Mouse (Mus musculus) forebrain, embryonic 14.5 days (tissue): ENCODE data around the gene Gpx4. TPM values are rescaled to one million over a fixed set of nuclear protein-coding genes. Genes with fewer than 3 reads are reported as not detected.
"Not testable (repeated sequence)": the region's sequence is repeated elsewhere in the genome, so short reads cannot be mapped to it uniquely, and the experiment has no call there.

Source experiments
- ATAC-seq: fragments of 200-750 bp; cut with Nextera tagmentation; 2 replicates; pipeline ENCODE4 v1.8.0; 2017; ENCODE audit warnings: mild to moderate bottlenecking, moderate library complexity
- DNase-seq: peaks from one replicate; pipeline ENCODE4 v3.0.0-alpha.2; 2015; ENCODE audit warnings: low spot score
- H3K27ac ChIP-seq: fragments of 300-500 bp; sonication (generic); 2 replicates; pipeline ENCODE4 v1.5.1; 2014; ENCODE audit warnings: low read depth, mild to moderate bottlenecking, control low read depth, low read length, moderate library complexity
- H3K27me3 ChIP-seq: fragments of 300-500 bp; sonication (generic); replicated peaks from 2 replicates; pipeline ENCODE4 v1.6.1; 2014; ENCODE audit warnings: low read length, control low read depth, mixed read lengths; ENCODE audit not compliant: control insufficient read depth, insufficient read depth
- H3K36me3 ChIP-seq: fragments of 300-500 bp; sonication (generic); 2 replicates; pipeline ENCODE4 v1.6.1; 2014; ENCODE audit warnings: low read length, control low read depth; ENCODE audit not compliant: control insufficient read depth, insufficient read depth
- H3K4me1 ChIP-seq: fragments of 300-500 bp; sonication (generic); 2 replicates; pipeline ENCODE4 v1.6.1; 2014; ENCODE audit warnings: antibody characterized with exemption, low read length, control low read depth; ENCODE audit not compliant: control insufficient read depth, insufficient read depth
- H3K4me2 ChIP-seq: fragments of 300-500 bp; sonication (generic); 2 replicates; pipeline ENCODE4 v1.6.1; 2014; ENCODE audit warnings: mild to moderate bottlenecking, control low read depth, low read length
- H3K4me3 ChIP-seq: fragments of 300-500 bp; sonication (generic); 2 replicates; pipeline ENCODE4 v1.5.1; 2014; ENCODE audit warnings: low read depth, low read length, control low read depth
- H3K9ac ChIP-seq: fragments of 300-500 bp; sonication (generic); 2 replicates; pipeline ENCODE4 v1.6.1; 2014; ENCODE audit warnings: mild to moderate bottlenecking, low read length, control low read depth, moderate library complexity
- H3K9me3 ChIP-seq: fragments of 300-500 bp; sonication (generic); replicated peaks from 2 replicates; pipeline ENCODE4 v1.6.1; 2016; ENCODE audit warnings: low read length, control low read depth, mixed read lengths; ENCODE audit not compliant: control insufficient read depth
- WGBS: fragments of 180-500 bp; shearing (Covaris S2); extraction: QIAGEN DNeasy Blood & Tissue Kit; methylation state at CpG from one replicate; pipeline ENCODE4 v1.1.7; 2014; 5-methylcytosine and 5-hydroxymethylcytosine counted together
- polyA plus RNA-seq: library from polyadenylated mRNA; unstranded; fragments of >200 nt; fragmentation: Nextera tagmentation; extraction: Ambion mirVana; gene quantifications from 2 replicates; pipeline ENCODE4 v1.2.1, GENCODE M21; 2014

The Gpx4 gene
- polyA plus RNA-seq, 1 experiment from 2014 or later, result 632 TPM

GRCm38 (mm10) chr10:80035686-80036085 lies 11.3 kb upstream of the Gpx4 start:
- Histone ChIP-seq H3K36me3 (peaks cover 41% of the 10 kb centered on the region), H3K27me3 (no peaks in the 10 kb centered on the region), H3K27ac (no peak overlapping the region), H3K4me1 (peaks cover 8% of the 10 kb centered on the region), H3K4me2 (no peak overlapping the region), H3K9me3 (no peaks in the 10 kb centered on the region), H3K4me3 (no peak overlapping the region), H3K9ac (no peak overlapping the region)
- WGBS, result 95% methylated on average over 5 of the region's 5 CpGs
- DNase-seq (no peak), ATAC-seq (no peak)

GRCm38 (mm10) chr10:80036832-80037231 lies 10.1 kb upstream of the Gpx4 start:
- Histone ChIP-seq H3K4me3 (no peak overlapping the region), H3K27me3 (no peaks in the 10 kb centered on the region), H3K4me1 (peaks cover 8% of the 10 kb centered on the region), H3K27ac (no peak overlapping the region), H3K9ac (no peak overlapping the region), H3K4me2 (no peak overlapping the region), H3K36me3 (peaks cover 41% of the 10 kb centered on the region), H3K9me3 (no peaks in the 10 kb centered on the region)
- WGBS, result 93% methylated on average over 13 of the region's 13 CpGs
- ATAC-seq (no peak), DNase-seq (no peak)

- Histone ChIP-seq H3K4me1 (peaks cover 8% of the 10 kb centered on the region), H3K27ac (peak within 1 kb of the TSS; percentile 40; the same call in 1 of the 2 replicates), H3K4me3 (peak within 1 kb of the TSS; percentile 78), H3K9ac (peak within 1 kb of the TSS; percentile 81), H3K9me3 (no peaks in the 10 kb centered on the region), H3K27me3 (no peaks in the 10 kb centered on the region), H3K36me3 (peaks cover 37% of the 10 kb centered on the region), H3K4me2 (peak within 1 kb of the TSS; percentile 83)
- WGBS, result under 1% methylated on average over 40 of the region's 40 CpGs
- DNase-seq (peak; percentile 98), ATAC-seq (peak; percentile 99)
Observed at GRCm38 (mm10) chr10:80039559-80039979, 7.4 kb upstream of the Gpx4 start, which contains the start of gene Polr2e. Gene Polr2e, minus strand, starts transcription at chr10:80039795.

GRCm38 (mm10) chr10:80041409-80042060 lies 5.4 kb upstream of the Gpx4 start:
- not testable (repeated sequence) for H3K9ac ChIP-seq, H3K27ac ChIP-seq, ATAC-seq, H3K4me2 ChIP-seq, H3K27me3 ChIP-seq, H3K9me3 ChIP-seq, H3K4me3 ChIP-seq, DNase-seq, H3K4me1 ChIP-seq
- WGBS, result 90% methylated on average over 8 of the region's 8 CpGs
- H3K36me3 ChIP-seq, result peaks cover 17% of the 10 kb centered on the region

GRCm38 (mm10) chr10:80044087-80044486 lies 2.9 kb upstream of the Gpx4 start:
- Histone ChIP-seq H3K4me1 (peaks cover 9% of the 10 kb centered on the region; the same call in 1 of the 2 replicates), H3K9ac (no peak overlapping the region), H3K27me3 (no peaks in the 10 kb centered on the region), H3K27ac (no peak overlapping the region; the same call in 1 of the 2 replicates), H3K4me3 (no peak overlapping the region), H3K36me3 (no peaks in the 10 kb centered on the region), H3K4me2 (no peak overlapping the region), H3K9me3 (no peaks in the 10 kb centered on the region)
- DNase-seq (no peak), ATAC-seq (no peak)
- WGBS, result 34% methylated on average over 4 of the region's 4 CpGs

GRCm38 (mm10) chr10:80045364-80045763 lies 1.6 kb upstream of the Gpx4 start:
- not testable (repeated sequence) for H3K4me3 ChIP-seq, H3K4me2 ChIP-seq, DNase-seq, H3K9ac ChIP-seq, H3K27ac ChIP-seq, H3K9me3 ChIP-seq, ATAC-seq, H3K4me1 ChIP-seq, H3K36me3 ChIP-seq, H3K27me3 ChIP-seq
- 80% methylated on average over 2 of the region's 4 CpGs for whole genome bisulfite sequencing

- DNase-seq, result peak; percentile 26
- 64% methylated on average over 5 of the region's 5 CpGs for WGBS
Observed at GRCm38 (mm10) chr10:80045766-80046165, 1.2 kb upstream of the Gpx4 start.

GRCm38 (mm10) chr10:80048396-80048795 lies 1.4 kb downstream of the Gpx4 start:
- Histone ChIP-seq H3K27ac (peak overlapping the region; percentile 33; the same call in 1 of the 2 replicates), H3K9me3 (no peaks in the 10 kb centered on the region), H3K4me1 (peaks cover 9% of the 10 kb centered on the region; the same call in 1 of the 2 replicates), H3K4me3 (no peak overlapping the region), H3K4me2 (no peak overlapping the region), H3K27me3 (no peaks in the 10 kb centered on the region), H3K9ac (peak overlapping the region; percentile 3; the same call in 1 of the 2 replicates), H3K36me3 (no peaks in the 10 kb centered on the region)
- DNase-seq, result peak; percentile 57
- 3% methylated on average over 5 of the region's 5 CpGs for WGBS
- peak; percentile 3; the same call in 1 of the 2 replicates for ATAC-seq

More at GRCm38 (mm10) chr10:80045766-80046165, 1.2 kb upstream of the Gpx4 start:
- H3K4me2 ChIP-seq, result no peak overlapping the region
- peaks cover 9% of the 10 kb centered on the region; the same call in 1 of the 2 replicates for H3K4me1 ChIP-seq
- H3K9me3 ChIP-seq, result no peaks in the 10 kb centered on the region
- no peak overlapping the region for H3K4me3 ChIP-seq
- no peaks in the 10 kb centered on the region for H3K36me3 ChIP-seq
- no peak overlapping the region for H3K27ac ChIP-seq
- ATAC-seq, result peak; percentile 40
- no peaks in the 10 kb centered on the region for H3K27me3 ChIP-seq
- H3K9ac ChIP-seq, result no peak overlapping the region

- H3K9me3 ChIP-seq, result no peaks in the 10 kb centered on the region
- no peaks in the 10 kb centered on the region for H3K27me3 ChIP-seq
- no peak overlapping the region for H3K9ac ChIP-seq
- H3K4me2 ChIP-seq, result no peak overlapping the region
- ATAC-seq, result no peak
- peak overlapping the region; percentile 33; the same call in 1 of the 2 replicates for H3K27ac ChIP-seq
- H3K4me3 ChIP-seq, result no peak overlapping the region
- peaks cover 9% of the 10 kb centered on the region; the same call in 1 of the 2 replicates for H3K4me1 ChIP-seq
- H3K36me3 ChIP-seq, result no peaks in the 10 kb centered on the region
- 50% methylated on average over 3 of the region's 3 CpGs for WGBS
- no peak for DNase-seq
Observed at GRCm38 (mm10) chr10:80048834-80049233, 1.9 kb downstream of the Gpx4 start.
